Mouse (Mus musculus) gonadal fat pad, adult 2 months (tissue): ENCODE results near the gene Zyg11b. TPM values are rescaled to one million over a fixed set of nuclear protein-coding genes. Genes with fewer than 3 reads are reported as not detected.

Source experiments
- DNase-seq: peaks from one replicate; pipeline ENCODE4 v3.0.0-alpha.2; 2012; ENCODE audit warnings: low read depth
- polyA plus RNA-seq: library from polyadenylated mRNA; depleted of rRNA; stranded (reverse); fragments of >200 nt; gene quantifications from 2 replicates; pipeline ENCODE4 v1.2.3, GENCODE M21; 2012; rRNA removed

Gene Zyg11b
- polyA plus RNA-seq, 1 experiment = 11.5 TPM

- no peak for DNase-seq
Measured at GRCm38 (mm10) chr4:108192821-108193323, 108.0 kb downstream of the Zyg11b start.

GRCm38 (mm10) chr4:108182278-108182677 lies 118.6 kb downstream of the Zyg11b start:
- DNase-seq = no peak

Other genes with a start within 250 kb of the Zyg11b start
- 48.5 and 74.4 TPM in 2 replicates for gene Podn, start 204.7 kb downstream of the Zyg11b start, polyA plus RNA-seq
- 446 and 537 TPM in 2 replicates for gene Scp2, start 156.1 kb downstream of the Zyg11b start, polyA plus RNA-seq
- 149 and 228 TPM in 2 replicates for gene Echdc2, start 135.7 kb downstream of the Zyg11b start, polyA plus RNA-seq
- gene Zyg11a, start 83.0 kb downstream of the Zyg11b start, polyA plus RNA-seq = 3.9 and 4.5 TPM in 2 replicates
- gene Coa7, start 27.0 kb upstream of the Zyg11b start, polyA plus RNA-seq = 14.3 and 15.2 TPM in 2 replicates
- 0.79 and 1.3 TPM in 2 replicates for gene Shisal2a, start 82.3 kb upstream of the Zyg11b start, polyA plus RNA-seq
- 29.4 and 31.5 TPM in 2 replicates for gene Gpx7, start 105.9 kb upstream of the Zyg11b start, polyA plus RNA-seq
- gene Tut4, start 158.3 kb upstream of the Zyg11b start, polyA plus RNA-seq = 31.2 and 40.7 TPM in 2 replicates